Mouse (Mus musculus) testis, postnatal 10 days (tissue): ENCODE measurements around the gene Nat10.

Experiments
- DNase-seq: peaks from one replicate; pipeline ENCODE4 v3.0.0; 2021; ENCODE audit warnings: low spot score

Nat10 gene

GRCm38 (mm10) chr2:103691278-103691677 is 69.8 kb downstream of the Nat10 start:
- no peak for DNase-seq

GRCm38 (mm10) chr2:103690828-103691227 is 70.2 kb downstream of the Nat10 start:
- DNase-seq, result no peak

GRCm38 (mm10) chr2:103690425-103690824 is 70.6 kb downstream of the Nat10 start:
- DNase-seq, result no peak

GRCm38 (mm10) chr2:103687888-103688287 is 73.2 kb downstream of the Nat10 start:
- no peak for DNase-seq

DNA sequence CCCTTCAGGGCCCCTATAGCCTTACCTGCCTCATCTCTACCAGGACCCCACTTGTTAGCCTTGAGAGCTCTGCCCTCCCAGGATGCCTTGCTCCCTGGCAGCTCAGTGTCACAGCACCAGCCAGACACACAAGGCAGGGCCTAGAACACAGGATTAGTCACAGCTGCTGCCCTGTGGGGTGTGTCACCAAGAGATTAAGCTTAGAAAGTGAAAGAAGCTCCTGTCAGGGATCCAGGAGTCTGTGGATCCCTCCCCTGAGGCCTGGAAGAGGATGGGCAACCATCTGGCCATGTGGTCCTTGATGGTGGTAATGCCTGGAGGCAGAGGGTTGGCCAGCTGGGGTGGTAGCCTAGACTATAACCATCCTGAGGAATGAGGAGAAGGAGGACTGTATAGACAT is 73.9 kb downstream of the Nat10 start:
- DNase-seq, result no peak

GRCm38 (mm10) chr2:103685581-103685980 is 75.5 kb downstream of the Nat10 start:
- no peak for DNase-seq

GRCm38 (mm10) chr2:103684926-103685577 is 76.0 kb downstream of the Nat10 start:
- DNase-seq, result no peak

DNA sequence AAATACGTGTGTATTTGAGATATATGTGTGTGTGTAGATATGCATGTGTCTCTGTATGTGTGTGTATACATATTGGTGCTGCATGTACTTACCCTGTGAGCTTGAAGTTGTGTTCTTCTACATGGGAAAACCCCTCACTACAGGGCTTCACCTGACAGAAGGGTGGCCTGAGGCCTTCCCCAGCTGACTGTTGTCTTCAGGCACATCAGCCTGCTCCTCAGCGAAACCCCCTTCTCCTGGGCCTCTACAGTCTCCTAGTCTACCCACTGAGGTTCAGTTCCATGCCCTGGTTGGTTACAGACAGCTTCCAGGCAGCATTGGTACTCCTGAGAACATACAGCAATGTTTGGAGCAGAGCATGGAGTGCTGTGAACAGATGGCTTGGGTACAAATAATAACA is 76.6 kb downstream of the Nat10 start:
- DNase-seq, result no peak

GRCm38 (mm10) chr2:103682927-103683442 is 78.1 kb downstream of the Nat10 start:
- DNase-seq, result no peak

- DNase-seq, result no peak
Observed at GRCm38 (mm10) chr2:103682261-103682722, 78.8 kb downstream of the Nat10 start.

GRCm38 (mm10) chr2:103681149-103681548 is 79.9 kb downstream of the Nat10 start:
- no peak for DNase-seq

DNA sequence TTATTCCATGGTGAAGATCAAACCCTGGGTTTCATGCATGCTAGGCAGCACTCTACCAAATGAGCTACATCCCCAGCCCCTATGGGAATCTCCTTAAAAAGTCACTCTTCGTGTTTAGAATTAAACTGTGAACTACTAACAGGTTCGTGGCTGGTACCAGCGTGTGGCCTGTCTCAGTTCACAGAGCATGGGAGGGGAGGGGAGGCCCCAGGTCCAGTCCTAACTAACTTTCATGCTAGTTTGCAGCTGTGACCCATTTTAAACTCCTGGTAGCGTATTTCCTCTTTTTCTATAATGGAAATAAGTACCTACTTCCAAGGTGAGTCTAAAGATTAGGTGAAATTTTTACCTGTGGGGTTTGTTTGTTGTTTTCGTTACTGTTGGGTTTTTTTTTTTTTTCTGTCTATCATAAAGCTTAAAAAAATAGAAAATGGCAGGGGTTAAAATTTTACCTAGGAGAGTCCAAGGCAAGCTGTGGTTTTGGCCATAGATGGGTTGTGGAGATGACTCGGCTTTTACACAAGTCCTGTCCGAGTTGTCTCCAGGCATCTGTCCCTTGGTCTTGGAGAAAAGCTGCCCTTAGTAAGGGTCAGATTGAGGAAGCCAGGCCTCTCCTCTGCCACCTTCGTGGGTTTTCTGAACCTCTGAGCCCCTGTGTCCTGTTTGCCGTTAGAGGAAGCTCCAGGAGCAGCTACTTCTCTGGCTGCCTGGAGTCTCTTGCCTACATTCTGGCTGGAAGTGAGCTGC is 80.5 kb downstream of the Nat10 start:
- DNase-seq, result no peak

DNA sequence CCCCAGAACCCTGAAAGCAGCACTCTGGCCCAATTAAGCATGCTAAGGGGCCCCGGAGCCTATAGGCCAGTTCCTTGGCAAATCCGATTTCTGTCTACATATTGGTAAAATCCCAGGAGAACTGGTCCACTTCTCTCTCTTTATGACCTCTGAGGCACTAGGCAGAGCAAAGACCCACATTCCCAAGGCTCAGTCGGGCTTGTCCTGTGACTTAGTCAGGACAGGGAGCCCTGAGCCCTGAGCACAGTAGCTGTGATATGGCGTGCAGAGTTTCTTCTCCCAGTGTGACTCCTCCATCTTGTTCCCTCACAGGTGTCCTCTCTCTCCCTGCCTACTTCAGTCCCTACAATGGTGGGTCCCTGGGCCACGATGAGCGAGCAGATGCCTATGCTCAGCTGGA is 82.6 kb downstream of the Nat10 start:
- DNase-seq, result no peak

DNA sequence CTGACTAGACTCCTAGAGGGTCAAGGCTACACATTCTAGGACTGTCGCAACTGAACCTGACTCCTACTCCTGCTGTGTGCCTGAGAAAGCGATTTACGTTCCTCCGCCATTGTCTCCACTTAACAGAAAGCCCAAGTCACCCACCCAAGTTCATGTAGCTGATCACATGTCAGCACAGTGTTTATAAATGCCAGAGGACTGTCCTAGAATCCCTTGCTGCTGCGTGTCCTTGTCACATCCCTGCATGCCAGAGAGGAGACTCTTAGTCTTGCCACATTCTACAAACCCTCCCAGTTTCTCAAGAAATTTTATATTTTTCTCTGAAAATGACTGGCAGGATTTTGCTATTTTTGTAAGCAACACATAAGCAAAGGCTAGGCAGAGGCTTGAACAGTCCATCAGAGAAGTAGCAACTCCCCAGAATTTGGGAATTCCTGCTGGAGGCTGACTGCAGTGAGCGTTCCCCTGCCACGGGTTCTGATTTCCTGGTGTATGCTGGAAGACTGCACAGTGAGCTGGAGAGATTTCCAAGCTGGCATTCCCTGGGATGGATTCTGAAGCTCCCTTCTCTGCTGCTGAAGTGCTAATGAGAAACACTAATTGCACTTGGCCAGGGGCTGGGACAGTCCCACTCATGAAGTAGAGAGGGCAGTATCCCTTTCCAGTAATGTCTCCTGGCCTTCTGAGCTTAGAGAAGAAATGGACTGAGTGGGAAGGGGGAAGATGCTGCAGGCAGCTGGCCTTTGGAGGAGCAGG is 83.3 kb downstream of the Nat10 start:
- no peak for DNase-seq

- no peak for DNase-seq
Observed at GRCm38 (mm10) chr2:103676808-103677207, 84.3 kb downstream of the Nat10 start.

DNA sequence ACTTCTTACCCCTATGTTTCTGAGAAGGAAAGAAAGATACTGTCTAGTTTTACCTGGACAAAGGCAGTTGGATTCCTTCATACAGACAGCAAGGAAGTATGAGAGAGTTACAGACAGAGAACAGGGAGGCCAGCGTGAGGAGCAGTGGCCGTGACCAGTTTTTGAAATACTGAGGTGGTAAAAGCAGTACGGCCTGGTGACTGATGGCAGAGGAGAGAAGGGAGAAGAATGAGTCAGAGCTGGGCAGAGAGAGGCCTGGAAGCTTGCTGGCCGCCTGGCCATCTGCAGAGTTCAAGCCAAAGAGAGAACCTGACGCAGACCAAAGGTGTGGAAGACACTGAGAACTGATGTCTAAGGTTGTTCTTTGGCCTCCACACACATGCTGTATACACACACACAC is 85.7 kb downstream of the Nat10 start:
- DNase-seq, result no peak

GRCm38 (mm10) chr2:103673609-103674008 is 87.5 kb downstream of the Nat10 start:
- DNase-seq, result no peak

DNA sequence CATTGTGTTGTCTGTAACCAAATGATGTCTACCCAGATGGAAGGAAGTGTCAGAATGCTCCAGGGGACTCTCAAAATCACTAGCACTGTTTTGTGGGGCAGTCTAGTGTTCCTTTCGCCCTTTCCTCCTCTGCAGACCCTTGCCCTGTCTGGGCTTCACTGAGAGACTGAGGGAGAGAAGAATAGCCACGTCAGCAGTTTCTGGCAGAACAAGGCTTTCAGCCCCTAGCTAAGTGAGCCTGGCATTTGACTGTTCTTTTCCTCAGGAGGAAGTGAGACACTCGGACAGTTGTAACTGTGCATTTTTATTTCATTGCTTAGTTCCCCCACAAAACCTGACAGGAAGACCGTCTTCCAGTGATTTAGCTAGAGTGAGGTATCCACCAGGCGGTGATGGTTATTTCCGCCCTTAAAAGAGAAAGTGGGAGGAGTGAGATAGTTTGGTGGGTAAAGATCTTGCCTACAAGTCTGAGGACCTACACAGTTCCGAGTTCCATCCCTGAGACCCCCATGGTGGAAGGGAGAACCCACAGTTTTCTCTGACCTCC is 88.4 kb downstream of the Nat10 start:
- no peak for DNase-seq
